Mouse (Mus musculus): ENCODE results near the gene Gm21820. TPM values are rescaled to one million over a fixed set of nuclear protein-coding genes. Genes with fewer than 3 reads are reported as not detected.
"Not testable (repeated sequence)": the region's sequence is repeated elsewhere in the genome, so short reads cannot be mapped to it uniquely, and the experiment has no call there.

Gm21820 gene
- not detected in 2 replicates for polyA plus RNA-seq (2012; rRNA removed)

GRCm38 (mm10) chrY:5249341-5249740 lies at the start of gene Gm21820:
Gene Gm21820, minus strand, starts transcription at chrY:5249441.
- H3K36me3 ChIP-seq (ENCODE audit: control insufficient read depth, insufficient read depth, low read length); H3K4me3 ChIP-seq (ENCODE audit: low read depth, low read length); H3K27ac ChIP-seq (ENCODE audit: insufficient read depth, low read depth, low read length); H3K27me3 ChIP-seq (ENCODE audit: control insufficient read depth, insufficient read depth, low read length); H3K4me1 ChIP-seq (ENCODE audit: control insufficient read depth, insufficient read depth, insufficient read length, low read length): not testable (repeated sequence)
- 69% methylated on average over 1 of the region's 1 CpGs for WGBS

Other genes starting within 250 kb of the Gm21820 start
- gene Gm20918, start 205.5 kb downstream of the Gm21820 start, polyA plus RNA-seq (2012; rRNA removed) = not detected in 2 replicates

Data from small intestine, adult 2 months (tissue).